Mouse (Mus musculus): Measurements from ENCODE around the gene Tor1b. TPM values are rescaled to one million over a fixed set of nuclear protein-coding genes. Genes with fewer than 3 reads are reported as not detected.

Tor1b gene
- total and polyA plus RNA-seq, 3 experiments: 23.1 to 31.1 (median 25.3) TPM

GRCm38 (mm10) chr2:30928893-30929482 is 23.8 kb upstream of the Tor1b start (continued):
- no peak for TF ChIP-seq GABPA (IDR thresholded peaks at IDR 0.05; ENCODE audit: insufficient replicate concordance, low read depth, low read length)
- peak; percentile 90 for TF ChIP-seq TBP (conservative IDR thresholded peaks at IDR 0.05; ENCODE audit: low read depth, low read length)
- peak; percentile 74 for TF ChIP-seq NELFE (IDR thresholded peaks at IDR 0.05; ENCODE audit: low read depth, low read length)
- peak; percentile 64; the same call in 1 of the 2 replicates for TF ChIP-seq MAZ (IDR thresholded peaks at IDR 0.05; ENCODE audit: low read depth, low read length)

GRCm38 (mm10) chr2:30929483-30930045 is 23.2 kb upstream of the Tor1b start, which contains the start of gene Ptges:
Gene Ptges (minus strand): TSS chr2:30929863.
- peaks cover 0 to 3% of the 10 kb centered on the region in 2 experiments for H3K36me3 ChIP-seq (replicated peaks in 1 of 2; ENCODE audit: control insufficient read depth in 1 of 2, insufficient read depth in 1 of 2, low read length in 1 of 2)
- peak within 1 kb of the TSS; percentile 68 for H3K9ac ChIP-seq (ENCODE audit: insufficient read depth, low read depth)
- H3K4me2 ChIP-seq (ENCODE audit: insufficient read depth, low read depth, poor library complexity, severe bottlenecking): peak within 1 kb of the TSS; percentile 87
- peak within 1 kb of the TSS; percentile 48 to 61 (median 61) for H3K4me3 ChIP-seq (replicated peaks in 1 of 3; ENCODE audit: low read depth in 2 of 3, low read length in 2 of 3, poor library complexity in 1 of 3)
- H3K27me3 ChIP-seq (replicated peaks): no peaks in the 10 kb centered on the region
- dilution Hi-C loops (cut with MboI; ENCODE audit: extremely low pct_ligation_motif_present, extremely low pct_unique_long_range_greater_than_20kb, low sequenced_read_pairs) (no loop called here), in situ Hi-C loops (cut with MboI; ENCODE audit: low pct_ligation_motif_present, low pct_unique_long_range_greater_than_20kb, low sequenced_read_pairs) (loop anchor here (5.0 to 10.0 kb wide), 3 partner anchors 37 to 495 kb away; no protein-coding TSS in a partner anchor)
- H3K4me1 ChIP-seq (ENCODE audit: control insufficient read depth in 1 of 2, insufficient read depth in 2 of 2): peaks cover 26 to 41% of the 10 kb centered on the region in 2 experiments
- peak within 1 kb of the TSS; percentile 52 for H3K27ac ChIP-seq (ENCODE audit: insufficient read depth, low read depth)
- peak; percentile 50 for DNase-seq (ENCODE audit: extremely low read depth)
- peaks cover 2% of the 10 kb centered on the region for H3K9me3 ChIP-seq (replicated peaks; ENCODE audit: low read length)
- H3K79me2 ChIP-seq (replicated peaks; ENCODE audit: control insufficient read depth, extremely low read depth, insufficient read depth, poor library complexity, severe bottlenecking): no peaks in the 10 kb centered on the region
- TF ChIP-seq ZC3H11A (IDR thresholded peaks at IDR 0.05; ENCODE audit: low read depth, low read length) (no peak), ELF1 (IDR thresholded peaks at IDR 0.05; ENCODE audit: low read depth, low read length) (no peak), RCOR1 (conservative IDR thresholded peaks at IDR 0.05; ENCODE audit: low read depth, low read length) (no peak; the same call in 1 of the 2 replicates), NELFE (IDR thresholded peaks at IDR 0.05; ENCODE audit: low read depth, low read length) (no peak), CHD1 (IDR thresholded peaks at IDR 0.05; ENCODE audit: low read depth, low read length) (peak; percentile 84), SIN3A (IDR thresholded peaks at IDR 0.05; ENCODE audit: low read length) (no peak; the same call in 1 of the 2 replicates), TBP (conservative IDR thresholded peaks at IDR 0.05; ENCODE audit: low read depth, low read length) (no peak), ETS1 (conservative IDR thresholded peaks at IDR 0.05; ENCODE audit: low read depth, low read length) (peak; percentile 34; the same call in 1 of the 2 replicates), CTCF (conservative IDR thresholded peaks at IDR 0.05 in 1 of 2, IDR thresholded peaks at IDR 0.05 in 1 of 2; ENCODE audit: low read depth in 2 of 2, low read length in 2 of 2) (peak in 1 of 2 experiments; percentile 66; a peak in 3 of 4 replicates), MAZ (IDR thresholded peaks at IDR 0.05; ENCODE audit: low read depth, low read length) (peak; percentile 76), USF2 (conservative IDR thresholded peaks at IDR 0.05; ENCODE audit: low read depth, low read length) (no peak), PAX5 (IDR thresholded peaks at IDR 0.05; ENCODE audit: low read length) (no peak), HCFC1 (IDR thresholded peaks at IDR 0.05; ENCODE audit: low read depth, low read length) (no peak), JUN (IDR thresholded peaks at IDR 0.05; ENCODE audit: insufficient read depth, low read depth, low read length) (peak; percentile 40; the same call in 1 of the 2 replicates), UBTF (IDR thresholded peaks at IDR 0.05; ENCODE audit: low read depth, low read length) (no peak), BHLHE40 (IDR thresholded peaks at IDR 0.05; ENCODE audit: low read depth, low read length) (0 out of 2 replicates have a peak, but pooled peaks have one; percentile 2), ZKSCAN1 (IDR thresholded peaks at IDR 0.05; ENCODE audit: borderline replicate concordance, low read depth, low read length) (no peak), MAX (IDR thresholded peaks at IDR 0.05; ENCODE audit: low read length) (0 out of 2 replicates have a peak, but pooled peaks have one; percentile 15), ZNF384 (IDR thresholded peaks at IDR 0.05; ENCODE audit: low read depth, low read length) (no peak), JUND (conservative IDR thresholded peaks at IDR 0.05; ENCODE audit: low read depth, low read length) (peak; percentile 16; the same call in 1 of the 2 replicates), MAFK (IDR thresholded peaks at IDR 0.05; ENCODE audit: insufficient replicate concordance, low read length) (no peak), RAD21 (IDR thresholded peaks at IDR 0.05; ENCODE audit: low read depth, low read length) (no peak; the same call in none of the 2 replicates), MEF2A (IDR thresholded peaks at IDR 0.05; ENCODE audit: borderline replicate concordance, low read depth, low read length) (no peak), MYC (IDR thresholded peaks at IDR 0.05; ENCODE audit: low read depth, low read length) (no peak), ZMIZ1 (IDR thresholded peaks at IDR 0.05; ENCODE audit: low read depth, low read length) (no peak), EP300 (IDR thresholded peaks at IDR 0.05; ENCODE audit: low read length) (no peak; the same call in 1 of the 2 replicates), IRF4 (IDR thresholded peaks at IDR 0.05; ENCODE audit: low read depth, low read length) (no peak), SMC3 (IDR thresholded peaks at IDR 0.05; ENCODE audit: low read depth, low read length) (peak; percentile 19; the same call in 1 of the 2 replicates), KAT2A (IDR thresholded peaks at IDR 0.05; ENCODE audit: insufficient replicate concordance, low read length) (no peak), POLR2A (IDR thresholded peaks at IDR 0.05; ENCODE audit: low read depth, low read length) (no peak), GABPA (IDR thresholded peaks at IDR 0.05; ENCODE audit: insufficient replicate concordance, low read depth, low read length) (no peak), POLR2AphosphoS2 (IDR thresholded peaks at IDR 0.05; ENCODE audit: low read depth, low read length) (no peak; the same call in 1 of the 2 replicates), E2F4 (IDR thresholded peaks at IDR 0.05; ENCODE audit: insufficient replicate concordance, low read depth, low read length) (no peak), TCF12 (IDR thresholded peaks at IDR 0.05; ENCODE audit: low read depth, low read length) (0 out of 2 replicates have a peak, but pooled peaks have one; percentile 8)
